Mouse (Mus musculus): ENCODE results near the gene Tmie. TPM values are rescaled to one million over a fixed set of nuclear protein-coding genes. Genes with fewer than 3 reads are reported as not detected.

Tmie gene
- polyA plus RNA-seq, 1 experiment, result 4.3 TPM

GRCm38 (mm10) chr9:110891077-110891828, 11.3 kb upstream of the Tmie start:
- Histone ChIP-seq H3K4me1 (ENCODE audit: control insufficient read depth, insufficient read depth, low read length) (peaks cover 12% of the 10 kb centered on the region), H3K4me3 (replicated peaks; ENCODE audit: extremely low read depth, low read depth, low read length) (no peak overlapping the region)
- TF ChIP-seq POLR2A (IDR thresholded peaks at IDR 0.05; ENCODE audit: borderline replicate concordance, extremely low read depth, low read depth, low read length), result no peak
- no peak for DNase-seq
- 56% methylated on average over 12 of the region's 12 CpGs for WGBS

- no peak for TF ChIP-seq CTCF (IDR thresholded peaks at IDR 0.05; ENCODE audit: insufficient read depth, low read length)
- no peak for TF ChIP-seq POLR2A (IDR thresholded peaks at IDR 0.05; ENCODE audit: borderline replicate concordance, extremely low read depth, low read depth, low read length)
- 38% methylated on average over 21 of the region's 21 CpGs for WGBS
- no peak for DNase-seq
- Histone ChIP-seq H3K4me1 (ENCODE audit: control insufficient read depth, insufficient read depth, low read length) (peaks cover 12% of the 10 kb centered on the region), H3K4me3 (replicated peaks; ENCODE audit: extremely low read depth, low read depth, low read length) (no peak overlapping the region)
These were observed 10.3 kb upstream of the Tmie start for GRCm38 (mm10) chr9:110890026-110890783.

- 88% methylated on average over 14 of the region's 14 CpGs for WGBS
- TF ChIP-seq CTCF (IDR thresholded peaks at IDR 0.05; ENCODE audit: insufficient read depth, low read length), result no peak
- TF ChIP-seq POLR2A (IDR thresholded peaks at IDR 0.05; ENCODE audit: borderline replicate concordance, extremely low read depth, low read depth, low read length), result no peak
- H3K4me3 ChIP-seq (replicated peaks; ENCODE audit: extremely low read depth, low read depth, low read length), result no peak overlapping the region
- no peak for DNase-seq
- H3K4me1 ChIP-seq (ENCODE audit: control insufficient read depth, insufficient read depth, low read length), result peaks cover 12% of the 10 kb centered on the region
These were observed 9.0 kb upstream of the Tmie start for GRCm38 (mm10) chr9:110888935-110889334.

- H3K4me3 ChIP-seq (replicated peaks; ENCODE audit: extremely low read depth, low read depth, low read length), result no peak overlapping the region
- no peak for DNase-seq
- TF ChIP-seq CTCF (IDR thresholded peaks at IDR 0.05; ENCODE audit: insufficient read depth, low read length) (no peak), POLR2A (IDR thresholded peaks at IDR 0.05; ENCODE audit: borderline replicate concordance, extremely low read depth, low read depth, low read length) (no peak)
- H3K4me1 ChIP-seq (ENCODE audit: control insufficient read depth, insufficient read depth, low read length), result peaks cover 12% of the 10 kb centered on the region
- WGBS, result 66% methylated on average over 9 of the region's 9 CpGs
These were observed 7.7 kb upstream of the Tmie start for GRCm38 (mm10) chr9:110887388-110888303.

GRCm38 (mm10) chr9:110881953-110882352, 2.0 kb upstream of the Tmie start:
- WGBS, result 50% methylated on average over 7 of the region's 7 CpGs
- DNase-seq, result peak; percentile 43
- TF ChIP-seq CTCF (IDR thresholded peaks at IDR 0.05; ENCODE audit: insufficient read depth, low read length) (no peak), POLR2A (IDR thresholded peaks at IDR 0.05; ENCODE audit: borderline replicate concordance, extremely low read depth, low read depth, low read length) (peak; percentile 53; the same call in 1 of the 2 replicates)
- Histone ChIP-seq H3K4me1 (ENCODE audit: control insufficient read depth, insufficient read depth, low read length) (peaks cover 4% of the 10 kb centered on the region), H3K4me3 (replicated peaks; ENCODE audit: extremely low read depth, low read depth, low read length) (peak overlapping the region; percentile 54)

GRCm38 (mm10) chr9:110880772-110881171, 859 bp upstream of the Tmie start:
- peak; percentile 62 for DNase-seq
- WGBS, result 34% methylated on average over 4 of the region's 4 CpGs
- Histone ChIP-seq H3K4me1 (ENCODE audit: control insufficient read depth, insufficient read depth, low read length) (peaks cover 4% of the 10 kb centered on the region), H3K4me3 (replicated peaks; ENCODE audit: extremely low read depth, low read depth, low read length) (peak overlapping the region; percentile 91)
- TF ChIP-seq CTCF (IDR thresholded peaks at IDR 0.05; ENCODE audit: insufficient read depth, low read length), result no peak
- no peak; the same call in 1 of the 2 replicates for TF ChIP-seq POLR2A (IDR thresholded peaks at IDR 0.05; ENCODE audit: borderline replicate concordance, extremely low read depth, low read depth, low read length)

- peak within 1 kb of the TSS; percentile 91 for H3K4me3 ChIP-seq (replicated peaks; ENCODE audit: extremely low read depth, low read depth, low read length)
- 14% methylated on average over 12 of the region's 12 CpGs for WGBS
- DNase-seq, result peak; percentile 51
These were observed 557 bp downstream of the Tmie start, which contains the start of gene Als2cl for GRCm38 (mm10) chr9:110879191-110879920. TSS of gene Als2cl (plus strand) at chr9:110879870.

GRCm38 (mm10) chr9:110877888-110878287, 2.0 kb downstream of the Tmie start:
- H3K4me1 ChIP-seq (ENCODE audit: control insufficient read depth, insufficient read depth, low read length), result peaks cover 4% of the 10 kb centered on the region
- no peak overlapping the region for H3K4me3 ChIP-seq (replicated peaks; ENCODE audit: extremely low read depth, low read depth, low read length)
- DNase-seq, result peak; percentile 40
- TF ChIP-seq CTCF (IDR thresholded peaks at IDR 0.05; ENCODE audit: insufficient read depth, low read length) (no peak), POLR2A (IDR thresholded peaks at IDR 0.05; ENCODE audit: borderline replicate concordance, extremely low read depth, low read depth, low read length) (no peak)
- 67% methylated on average over 5 of the region's 5 CpGs for WGBS

More at GRCm38 (mm10) chr9:110879191-110879920, 557 bp downstream of the Tmie start, which contains the start of gene Als2cl:
- H3K4me1 ChIP-seq (ENCODE audit: control insufficient read depth, insufficient read depth, low read length), result peaks cover 4% of the 10 kb centered on the region
- no peak for TF ChIP-seq POLR2A (IDR thresholded peaks at IDR 0.05; ENCODE audit: borderline replicate concordance, extremely low read depth, low read depth, low read length)
- no peak for TF ChIP-seq CTCF (IDR thresholded peaks at IDR 0.05; ENCODE audit: insufficient read depth, low read length)

Measured in lung, adult 2 months (tissue).